Mouse (Mus musculus): ENCODE measurements at regions not wholly inside any gene's neighbourhood (a gene's known extent, or its start where the extent isn't known, plus 50 kb on each side); places are given as distances from the start of the nearest gene placed in this dataset.
"Not testable (repeated sequence)": the region's sequence is repeated elsewhere in the genome, so short reads cannot be mapped to it uniquely, and the experiment has no call there.

- no peak for DNase-seq (ENCODE audit: low read depth, low spot score)
Observed at GRCm38 (mm10) chr6:82143496-82143895, 102.7 kb downstream of the Eva1a start.

- no peak for DNase-seq (ENCODE audit: low read depth, low spot score)
Observed at GRCm38 (mm10) chr6:82150051-82150450, 109.2 kb downstream of the Eva1a start.

- no peak for DNase-seq (ENCODE audit: low read depth, low spot score)
Observed at GRCm38 (mm10) chr6:82170349-82171080, 129.7 kb downstream of the Eva1a start.

GRCm38 (mm10) chr6:82174943-82175342 is 134.1 kb downstream of the Eva1a start:
- DNase-seq (ENCODE audit: low read depth, low spot score), result no peak

GRCm38 (mm10) chr6:82200130-82200529 is 159.3 kb downstream of the Eva1a start:
- no peak for DNase-seq (ENCODE audit: low read depth, low spot score)

GRCm38 (mm10) chr6:82204821-82205566 is 164.2 kb downstream of the Eva1a start:
- peak; percentile 7 for DNase-seq (ENCODE audit: low read depth, low spot score)

- DNase-seq (ENCODE audit: low read depth, low spot score), result peak; percentile 8
Observed at GRCm38 (mm10) chr6:82237834-82238233, 164.3 kb upstream of the Tacr1 start.

- no peak for DNase-seq (ENCODE audit: low read depth, low spot score)
Observed at GRCm38 (mm10) chr6:82240584-82241245, 161.4 kb upstream of the Tacr1 start.

- not testable (repeated sequence) for DNase-seq (ENCODE audit: low read depth, low spot score)
Observed at GRCm38 (mm10) chr6:82247652-82248051, 154.5 kb upstream of the Tacr1 start.

- DNase-seq (ENCODE audit: low read depth, low spot score), result no peak
Observed at GRCm38 (mm10) chr6:82284494-82284893, 117.6 kb upstream of the Tacr1 start.

GRCm38 (mm10) chr6:82285233-82285632 is 116.9 kb upstream of the Tacr1 start:
- no peak for DNase-seq (ENCODE audit: low read depth, low spot score)

- DNase-seq (ENCODE audit: low read depth, low spot score), result no peak
Observed at GRCm38 (mm10) chr6:82293507-82293906, 108.6 kb upstream of the Tacr1 start.

- DNase-seq (ENCODE audit: low read depth, low spot score), result no peak
Observed at GRCm38 (mm10) chr6:82296673-82297328, 105.3 kb upstream of the Tacr1 start.

GRCm38 (mm10) chr6:82302241-82302640 is 99.9 kb upstream of the Tacr1 start:
- not testable (repeated sequence) for DNase-seq (ENCODE audit: low read depth, low spot score)

GRCm38 (mm10) chr6:82313691-82314090 is 88.4 kb upstream of the Tacr1 start:
- DNase-seq (ENCODE audit: low read depth, low spot score), result no peak

All from forelimb bud, embryonic 11.5 days (tissue).